Mouse (Mus musculus) hindbrain, postnatal 0 days (tissue): ENCODE results near the gene Ptpn3. TPM values are rescaled to one million over a fixed set of nuclear protein-coding genes. Genes with fewer than 3 reads are reported as not detected.

ENCODE experiments used
- ATAC-seq: fragments of 200-750 bp; cut with Nextera tagmentation; 2 replicates; pipeline ENCODE4 v1.8.0; 2017; ENCODE audit warnings: mild to moderate bottlenecking, moderate TSS enrichment, moderate library complexity
- DNase-seq: peaks from one replicate; pipeline ENCODE4 v3.0.0-alpha.2; 2015; ENCODE audit warnings: low spot score
- H3K27ac ChIP-seq: fragments of 300-500 bp; sonication (generic); 2 replicates; pipeline ENCODE4 v1.5.1; 2014; ENCODE audit warnings: mild to moderate bottlenecking
- H3K27me3 ChIP-seq: fragments of 300-500 bp; sonication (generic); 2 replicates; pipeline ENCODE4 v1.6.1; 2014; ENCODE audit warnings: low read length, mixed read lengths; ENCODE audit not compliant: insufficient read depth
- H3K36me3 ChIP-seq: fragments of 300-500 bp; sonication (generic); 2 replicates; pipeline ENCODE4 v1.6.1; 2014; ENCODE audit warnings: low read length, mixed read lengths; ENCODE audit not compliant: insufficient read depth
- H3K4me1 ChIP-seq: fragments of 300-500 bp; sonication (generic); 2 replicates; pipeline ENCODE4 v1.6.1; 2014; ENCODE audit warnings: antibody characterized with exemption, low read length, mixed read lengths; ENCODE audit not compliant: insufficient read depth
- H3K4me2 ChIP-seq: fragments of 300-500 bp; sonication (generic); 2 replicates; pipeline ENCODE4 v1.6.1; 2014; ENCODE audit warnings: low read depth, mild to moderate bottlenecking, low read length, moderate library complexity, mixed read lengths
- H3K4me3 ChIP-seq: fragments of 300-500 bp; sonication (generic); 2 replicates; pipeline ENCODE4 v1.5.1; 2014; ENCODE audit warnings: low read length
- H3K9ac ChIP-seq: fragments of 300-500 bp; sonication (generic); replicated peaks from 2 replicates; pipeline ENCODE4 v1.6.1; 2014; ENCODE audit warnings: mild to moderate bottlenecking, low read length, moderate library complexity, mixed read lengths
- H3K9me3 ChIP-seq: fragments of 300-500 bp; sonication (generic); 2 replicates; pipeline ENCODE4 v1.6.1; 2016; ENCODE audit warnings: low read length, mixed read lengths
- CTCF ChIP-seq: IDR thresholded peaks from 2 replicates; pipeline ENCODE4 v1.5.1; 2016; ENCODE audit warnings: antibody characterized with exemption, control low read depth, low read depth
- WGBS: fragments of 180-500 bp; shearing (Covaris S2); extraction: QIAGEN DNeasy Blood & Tissue Kit; methylation state at CpG from one replicate; pipeline ENCODE4 v1.1.7; 2014; 5-methylcytosine and 5-hydroxymethylcytosine counted together
- polyA plus RNA-seq: library from polyadenylated mRNA; unstranded; fragments of >200 nt; fragmentation: Nextera tagmentation; extraction: Ambion mirVana; gene quantifications from 2 replicates; pipeline ENCODE4 v1.2.1, GENCODE M21; 2015
- total RNA-seq: library from RNA; depleted of rRNA; stranded (reverse); fragments of >200 nt; gene quantifications from 2 replicates; pipeline ENCODE4 v1.2.3, GENCODE M21; 2014

Gene Ptpn3
- total and polyA plus RNA-seq, 2 experiments from 2014 or later = 3.2 to 3.4 TPM

- H3K27ac ChIP-seq = no peak overlapping the region
- 94% methylated on average over 12 of the region's 12 CpGs for WGBS
- no peak for DNase-seq
- ATAC-seq = no peak
- no peak for TF ChIP-seq CTCF
- no peaks in the 10 kb centered on the region for H3K4me1 ChIP-seq
- H3K4me2 ChIP-seq = no peak overlapping the region
- H3K36me3 ChIP-seq = no peaks in the 10 kb centered on the region
- H3K9me3 ChIP-seq = no peaks in the 10 kb centered on the region
- H3K9ac ChIP-seq = no peak overlapping the region
- no peaks in the 10 kb centered on the region for H3K27me3 ChIP-seq
- H3K4me3 ChIP-seq = no peak overlapping the region
These were observed 32.4 kb upstream of the Ptpn3 start for GRCm38 (mm10) chr4:57333926-57334548.

DNA sequence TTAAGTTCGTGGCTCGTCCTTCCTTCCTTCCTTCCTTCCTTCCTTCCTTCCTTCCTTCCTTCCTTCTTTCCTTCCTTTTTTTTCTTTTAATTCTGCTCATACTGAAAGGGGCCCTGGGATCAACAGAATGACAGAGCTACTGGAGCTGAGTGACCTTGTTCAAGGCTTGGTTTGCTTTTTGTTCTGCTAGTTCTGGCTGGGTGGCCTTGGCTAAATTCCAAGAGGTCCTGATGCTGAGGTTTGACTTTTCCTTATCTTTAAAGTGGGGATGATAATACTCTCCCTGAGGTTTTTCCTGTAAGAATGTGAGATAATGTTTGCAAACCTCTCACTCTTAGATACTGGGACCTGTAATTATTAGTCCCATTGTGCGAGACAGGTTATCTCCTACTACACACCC lies 30.9 kb upstream of the Ptpn3 start:
- WGBS = 83% methylated on average over 3 of the region's 3 CpGs
- Histone ChIP-seq H3K4me3 (no peak overlapping the region), H3K4me1 (no peaks in the 10 kb centered on the region)

DNA sequence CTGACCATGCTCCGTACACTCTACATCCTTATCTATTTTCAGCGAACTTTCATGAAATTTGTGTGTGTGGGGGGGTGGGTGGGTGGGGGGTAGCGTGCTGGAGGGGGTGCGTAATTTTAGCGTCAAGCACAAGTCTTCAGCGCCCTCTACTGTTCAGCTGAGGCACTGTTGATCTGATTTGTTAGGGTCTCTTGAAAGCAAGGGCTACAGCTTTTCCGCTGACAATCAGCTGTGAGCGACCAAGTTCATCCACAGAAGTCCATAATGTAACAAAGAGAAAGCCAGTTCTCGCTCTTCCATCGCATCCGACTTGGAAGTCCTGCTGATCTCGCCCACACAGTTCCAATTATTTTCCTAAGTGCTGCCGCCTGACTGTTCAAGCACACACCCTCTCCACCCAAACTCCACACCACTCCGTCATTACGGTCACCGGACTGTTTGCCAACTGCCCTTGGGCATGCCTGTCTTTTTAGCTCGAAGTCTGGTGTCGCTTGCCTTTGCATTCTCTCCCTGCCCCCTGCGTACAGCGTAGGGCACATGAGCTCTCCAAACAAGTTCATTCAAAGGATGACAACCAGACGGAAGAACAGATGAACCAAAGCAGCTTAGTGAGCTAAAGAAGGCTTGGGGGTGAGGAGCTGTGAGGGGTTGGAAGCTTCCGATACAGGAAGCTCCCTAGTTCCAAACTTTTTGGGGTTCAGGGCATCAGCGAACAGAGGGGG lies 19.1 kb upstream of the Ptpn3 start:
- H3K4me1 ChIP-seq = peaks cover 9% of the 10 kb centered on the region
- no peaks in the 10 kb centered on the region for H3K36me3 ChIP-seq
- H3K9ac ChIP-seq = no peak overlapping the region
- no peaks in the 10 kb centered on the region for H3K9me3 ChIP-seq
- H3K27me3 ChIP-seq = no peaks in the 10 kb centered on the region
- no peak overlapping the region for H3K4me3 ChIP-seq
- no peak overlapping the region for H3K27ac ChIP-seq
- DNase-seq (peak; percentile 85), ATAC-seq (0 out of 2 replicates have a peak, but pooled peaks have one; percentile 44)
- H3K4me2 ChIP-seq = peak overlapping the region; percentile 40; the same call in 1 of the 2 replicates
- 34% methylated on average over 23 of the region's 23 CpGs for WGBS
- peak; percentile 67 for TF ChIP-seq CTCF

More for the DNA sequence above, 30.9 kb upstream of the Ptpn3 start:
- Histone ChIP-seq H3K27ac (no peak overlapping the region), H3K9ac (no peak overlapping the region), H3K9me3 (no peaks in the 10 kb centered on the region), H3K36me3 (no peaks in the 10 kb centered on the region), H3K4me2 (no peak overlapping the region), H3K27me3 (no peaks in the 10 kb centered on the region)
- DNase-seq (no peak), ATAC-seq (no peak)
- no peak for TF ChIP-seq CTCF

GRCm38 (mm10) chr4:57318525-57319212 lies 17.0 kb upstream of the Ptpn3 start:
- TF ChIP-seq CTCF = no peak
- ATAC-seq (peak; percentile 38; the same call in 1 of the 2 replicates), DNase-seq (peak; percentile 67)
- H3K27ac ChIP-seq = peak overlapping the region; percentile 48; the same call in 1 of the 2 replicates
- peaks cover 9% of the 10 kb centered on the region for H3K4me1 ChIP-seq
- no peaks in the 10 kb centered on the region for H3K9me3 ChIP-seq
- H3K4me3 ChIP-seq = no peak overlapping the region
- no peak overlapping the region for H3K9ac ChIP-seq
- no peaks in the 10 kb centered on the region for H3K27me3 ChIP-seq
- no peaks in the 10 kb centered on the region for H3K36me3 ChIP-seq
- H3K4me2 ChIP-seq = no peak overlapping the region
- WGBS = 26% methylated on average over 10 of the region's 10 CpGs

DNA sequence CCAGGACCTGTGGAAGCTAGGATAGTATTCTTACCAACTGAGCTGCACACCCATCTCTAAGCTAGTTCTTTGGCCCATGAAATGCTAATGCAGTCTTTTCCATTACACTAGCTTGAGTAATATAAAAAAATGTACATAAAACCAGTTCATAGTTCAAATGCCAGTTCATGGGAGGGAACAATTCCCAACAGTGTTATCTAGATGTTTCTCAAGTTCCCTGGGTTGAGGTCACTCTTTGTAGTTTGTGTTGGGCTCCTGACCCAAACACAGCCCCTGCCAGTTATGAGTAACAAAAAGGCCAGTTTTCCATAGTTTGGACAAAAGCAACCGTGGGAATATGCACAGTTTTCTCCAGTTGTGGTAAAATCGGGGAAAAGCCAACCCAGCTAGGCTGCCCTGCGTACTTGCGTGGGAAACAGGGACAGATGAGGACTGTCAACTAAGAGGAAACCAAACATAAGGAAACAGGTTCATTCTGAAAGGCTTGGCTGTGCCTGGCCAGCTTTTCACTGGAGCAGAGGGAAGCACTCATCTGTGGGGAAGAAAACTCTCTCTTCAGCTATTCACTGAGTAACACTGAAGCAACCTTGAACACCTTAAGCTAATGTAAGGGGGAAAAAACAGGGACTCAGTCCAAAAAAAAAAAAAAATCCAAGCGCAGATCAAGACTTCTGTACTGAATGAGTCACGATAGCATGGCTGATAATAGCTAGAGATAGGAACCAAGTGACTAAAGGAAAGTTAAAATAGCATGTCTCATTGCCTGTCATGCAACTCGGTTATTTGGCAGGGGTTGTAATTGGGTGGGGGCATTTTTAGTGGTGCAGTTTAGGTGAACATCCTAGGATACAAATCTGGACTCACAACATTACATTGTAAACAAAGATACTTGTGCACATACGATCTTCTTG lies 10.9 kb upstream of the Ptpn3 start:
- Histone ChIP-seq H3K4me1 (no peaks in the 10 kb centered on the region), H3K9ac (no peak overlapping the region), H3K27me3 (no peaks in the 10 kb centered on the region), H3K4me2 (no peak overlapping the region), H3K4me3 (no peak overlapping the region), H3K27ac (no peak overlapping the region), H3K36me3 (no peaks in the 10 kb centered on the region), H3K9me3 (no peaks in the 10 kb centered on the region)
- no peak for TF ChIP-seq CTCF
- DNase-seq (no peak), ATAC-seq (no peak)
- WGBS = 77% methylated on average over 8 of the region's 8 CpGs

DNA sequence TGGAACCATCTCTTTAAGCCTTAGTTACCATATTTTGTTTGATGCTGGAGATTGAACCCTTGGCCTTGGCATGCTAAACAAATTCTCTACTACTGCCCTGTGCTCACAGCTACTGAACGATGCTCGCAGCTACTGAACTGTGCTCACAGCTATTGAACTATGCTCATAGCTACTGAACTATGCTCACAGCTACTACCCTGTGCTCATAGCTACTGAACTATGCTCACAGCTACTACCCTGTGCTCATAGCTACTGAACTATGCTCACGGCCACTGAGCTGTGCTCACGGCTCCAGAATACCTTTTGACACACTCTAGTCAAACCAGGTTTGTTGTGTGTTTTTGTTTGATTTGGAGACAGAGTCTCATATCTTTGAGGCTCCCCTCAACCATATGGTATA lies 10.1 kb upstream of the Ptpn3 start:
- no peak for TF ChIP-seq CTCF
- no peaks in the 10 kb centered on the region for H3K27me3 ChIP-seq
- 94% methylated on average over 4 of the region's 4 CpGs for WGBS
- no peak overlapping the region for H3K4me2 ChIP-seq
- H3K4me3 ChIP-seq = no peak overlapping the region
- no peaks in the 10 kb centered on the region for H3K4me1 ChIP-seq
- DNase-seq = no peak
- H3K9me3 ChIP-seq = no peaks in the 10 kb centered on the region
- no peak overlapping the region for H3K9ac ChIP-seq
- no peak for ATAC-seq
- no peak overlapping the region for H3K27ac ChIP-seq
- H3K36me3 ChIP-seq = no peaks in the 10 kb centered on the region
